Mouse (Mus musculus) liver, embryonic 14.5 days (tissue): ENCODE results near the gene Gsg1l2.

Experiments
- CTCF ChIP-seq: IDR thresholded peaks from 2 replicates; pipeline ENCODE4 v1.5.1; 2016; ENCODE audit warnings: antibody characterized with exemption, low read depth, control low read depth
- EP300 ChIP-seq: IDR thresholded peaks from 2 replicates; pipeline ENCODE4 v1.6.1; 2016; ENCODE audit warnings: antibody characterized with exemption, low read depth

DNA sequence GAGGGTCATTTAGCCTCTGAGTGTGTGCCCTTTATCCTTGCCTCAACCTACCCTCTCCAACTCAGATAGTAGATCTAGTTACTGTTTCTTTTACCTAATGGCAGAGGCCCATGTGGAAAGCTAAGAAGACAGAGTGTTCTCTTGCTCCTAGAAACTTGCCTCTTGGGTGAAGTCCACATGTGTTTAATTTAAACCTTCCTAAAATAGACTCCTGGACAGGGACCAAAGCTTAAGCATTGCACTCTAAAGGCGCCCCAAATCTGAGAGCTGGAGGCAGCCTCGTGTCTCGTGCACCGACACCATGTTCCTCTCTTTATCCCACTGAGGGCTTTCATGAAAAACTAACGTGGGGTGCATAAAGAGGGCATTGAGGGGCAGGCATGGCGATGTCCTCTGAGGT, 47.3 kb upstream of the Gsg1l2 start:
- TF ChIP-seq CTCF (no peak), EP300 (no peak)
